Mouse (Mus musculus) small intestine, adult 2 months (tissue): ENCODE data around the gene Anxa11.

ENCODE experiments used
- CTCF ChIP-seq: fragments of 200-500 bp; IDR thresholded peaks from 2 replicates; pipeline ENCODE4 v1.5.1; 2012; ENCODE audit warnings: low read depth, mild to moderate bottlenecking, control low read depth, inconsistent platforms, low read length, moderate library complexity, mixed read lengths; ENCODE audit not compliant: insufficient replicate concordance, insufficient read length; ENCODE audit errors: extremely low read depth
- POLR2A ChIP-seq: fragments of 200-500 bp; IDR thresholded peaks from 2 replicates; pipeline ENCODE4 v1.6.1; 2012; ENCODE audit warnings: low read depth, mild to moderate bottlenecking, control low read depth, inconsistent platforms, low read length, moderate library complexity

DNA sequence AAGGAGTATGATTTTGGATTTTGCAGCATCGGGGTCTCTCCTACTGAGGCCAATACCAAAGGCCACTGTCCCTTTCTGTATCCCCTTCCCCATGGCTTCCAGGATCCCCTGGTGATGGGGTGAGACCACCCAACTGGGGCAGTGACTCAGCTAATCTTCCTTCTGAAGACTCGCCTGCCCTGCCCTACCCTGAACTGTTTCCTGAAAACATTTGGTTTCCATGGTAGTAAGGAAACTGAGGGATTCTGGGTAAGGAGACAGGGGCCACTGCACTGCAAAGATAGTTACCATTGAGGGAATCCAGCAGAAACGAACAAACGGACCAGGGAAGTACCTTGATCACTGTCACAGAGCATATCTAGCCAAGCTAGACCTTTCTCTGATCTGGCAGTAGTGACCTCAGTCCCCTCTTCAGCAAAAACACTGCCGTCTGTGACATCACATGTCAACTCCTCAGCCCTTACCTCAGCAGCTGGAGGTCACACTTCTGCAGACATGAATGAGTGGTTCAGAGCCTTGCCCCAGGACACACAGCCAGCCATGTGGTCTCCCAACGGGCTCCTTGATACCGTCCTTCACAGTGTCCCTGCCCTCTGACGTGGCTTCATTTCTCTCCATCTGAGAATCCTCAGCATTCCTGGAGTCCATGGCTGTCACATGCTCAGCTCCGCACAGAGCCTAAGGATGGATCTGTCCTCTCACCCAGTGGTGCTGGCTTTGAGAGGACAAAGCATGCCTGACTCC lies 27.4 kb downstream of the Anxa11 start:
- no peak for TF ChIP-seq CTCF
- no peak for TF ChIP-seq POLR2A
